Mouse (Mus musculus) testis, adult 10 weeks (tissue): ENCODE results near the gene 4933427I04Rik. TPM values are rescaled to one million over a fixed set of nuclear protein-coding genes. Genes with fewer than 3 reads are reported as not detected.

Experiments
- polyA plus RNA-seq: library from polyadenylated mRNA; stranded (reverse); fragments of 350-450 nt; fragmentation: Illumina TruSeq; extraction: RNeasy Lipid Tissue Mini Kit (QIAGEN cat#74804); gene quantifications from one replicate; pipeline ENCODE4 v1.2.3, GENCODE M21; 2014; ENCODE audit warnings: low read depth, low replicate concordance

4933427I04Rik gene
- polyA plus RNA-seq: 94.7 TPM

GRCm38 (mm10) chr4:123859379-123859778 is at the start of gene 4933427I04Rik:
Gene 4933427I04Rik (plus strand): TSS chr4:123859679.

DNA sequence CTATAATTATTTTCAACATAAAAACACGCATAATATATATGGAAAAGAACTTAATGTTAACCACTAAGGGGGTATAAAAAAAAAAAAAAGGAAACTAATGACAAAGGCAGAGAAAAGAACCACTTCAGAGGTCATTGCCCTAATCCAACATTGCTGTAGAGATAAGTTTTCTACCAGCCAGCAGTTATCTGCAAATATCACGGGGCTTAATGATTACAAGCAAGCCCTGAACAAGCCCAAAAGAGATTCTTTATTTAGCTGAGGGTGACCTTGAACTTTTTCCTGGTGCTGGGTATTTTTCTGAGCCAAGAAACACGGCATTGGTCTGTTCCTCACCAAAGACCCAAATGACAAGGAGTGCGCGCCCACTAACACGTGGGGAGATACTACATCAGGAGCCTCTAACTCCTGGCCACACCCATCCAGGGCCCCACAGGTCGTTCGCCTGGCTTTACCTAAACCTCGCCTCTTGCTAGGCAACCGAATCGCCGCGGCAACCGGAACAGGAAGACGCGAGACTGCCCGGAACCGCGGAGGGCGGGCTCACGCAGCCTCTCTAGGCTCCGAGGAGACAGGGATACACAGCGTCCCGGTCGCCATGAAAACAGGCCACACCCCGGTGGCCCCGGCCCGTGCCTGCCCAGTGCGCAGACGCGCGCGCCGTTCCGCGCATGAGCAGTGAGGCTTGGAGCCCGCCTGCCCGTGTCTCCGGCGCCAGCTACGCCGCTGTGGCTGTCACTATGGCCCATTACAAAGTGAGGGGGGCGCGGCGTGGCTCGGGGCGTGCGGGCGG is 45.0 kb downstream of the 4933427I04Rik start, which contains the start of gene Mycbp:
Gene Mycbp (plus strand): TSS at position 500 of the 793 bp plus-strand sequence.

Other genes with a start within 250 kb of the 4933427I04Rik start
- 82.0 TPM for gene Macf1, start 175.3 kb upstream of the 4933427I04Rik start, polyA plus RNA-seq
- 29.3 TPM for gene Ndufs5, start 141.5 kb upstream of the 4933427I04Rik start, polyA plus RNA-seq
- gene Akirin1, start 109.3 kb upstream of the 4933427I04Rik start, polyA plus RNA-seq: 126 TPM
- gene Rhbdl2, start 71.8 kb upstream of the 4933427I04Rik start, polyA plus RNA-seq: 3.5 TPM
- gene Mycbp, start 45.2 kb downstream of the 4933427I04Rik start, polyA plus RNA-seq: 152 TPM
- 116 TPM for gene Rragc, start 57.8 kb downstream of the 4933427I04Rik start, polyA plus RNA-seq
- gene 4930535I16Rik, start 58.3 kb downstream of the 4933427I04Rik start, polyA plus RNA-seq: not detected